Mouse (Mus musculus) bone marrow, adult 2 months (tissue): Measurements from ENCODE around the gene Iqcf5. TPM values are rescaled to one million over a fixed set of nuclear protein-coding genes. Genes with fewer than 3 reads are reported as not detected.
A peak's percentile ranks its signal among the peaks of the same experiment; 100 is the strongest.

ENCODE experiments used
- H3K27ac ChIP-seq: fragments of 200-500 bp; 2 replicates; pipeline ENCODE4 v1.5.1; 2012; ENCODE audit warnings: low read depth, mild to moderate bottlenecking, control low read depth, inconsistent platforms, low read length; ENCODE audit not compliant: control insufficient read depth, poor library complexity, insufficient read depth
- H3K4me1 ChIP-seq: fragments of 200-500 bp; 2 replicates; pipeline ENCODE4 v1.6.1; 2011; ENCODE audit warnings: low read length; ENCODE audit not compliant: control insufficient read depth, insufficient read depth
- H3K4me3 ChIP-seq: fragments of 200-500 bp; replicated peaks from 2 replicates; pipeline ENCODE3; 2011; ENCODE audit warnings: mild to moderate bottlenecking, low read depth, low read length, control low read depth; ENCODE audit not compliant: control insufficient read depth
- CTCF ChIP-seq: fragments of 200-500 bp; IDR thresholded peaks from 2 replicates; pipeline ENCODE4 v1.5.1; 2011; ENCODE audit warnings: low read length, control low read depth; ENCODE audit not compliant: control insufficient read depth, insufficient read depth
- POLR2A ChIP-seq: fragments of 200-500 bp; IDR thresholded peaks from 2 replicates; pipeline ENCODE4 v1.6.1; 2011; ENCODE audit warnings: low read depth, mild to moderate bottlenecking, control low read depth, low read length, borderline replicate concordance; ENCODE audit not compliant: control insufficient read depth
- WGBS: fragments of 180-500 bp; shearing (Covaris S2); methylation state at CpG from one replicate; pipeline ENCODE4 v1.1.7; 2018; 5-methylcytosine and 5-hydroxymethylcytosine counted together
- polyA plus RNA-seq: library from polyadenylated mRNA; stranded (reverse); fragments of >200 nt; gene quantifications from 2 replicates; pipeline ENCODE4 v1.2.4, GENCODE M21; 2011; ENCODE audit warnings: low replicate concordance; ENCODE audit not compliant: missing spikeins, insufficient read depth, insufficient read length

Gene Iqcf5
- polyA plus RNA-seq, 1 experiment: not detected

DNA sequence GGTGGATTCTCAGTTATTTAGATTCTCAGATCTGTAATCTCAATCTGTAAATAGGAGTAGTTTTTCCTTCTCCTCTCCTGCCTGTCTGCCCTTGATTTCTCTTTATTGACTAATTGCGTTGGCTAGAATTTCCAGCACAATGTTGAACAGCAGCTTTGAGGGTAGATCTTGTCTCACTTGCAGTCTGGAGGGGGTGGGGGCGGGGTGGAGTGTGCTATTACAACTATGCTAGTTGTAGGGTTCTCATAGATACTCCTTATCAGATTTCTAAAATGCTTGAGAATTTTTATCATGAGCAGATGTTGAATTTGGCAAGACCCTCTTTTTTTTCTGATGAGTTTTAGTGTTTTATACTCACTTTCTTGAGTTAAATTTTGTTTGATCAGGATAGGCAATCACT, 5.1 kb downstream of the Iqcf5 start:
- WGBS: 70% methylated on average over 2 of the region's 2 CpGs
- H3K27ac ChIP-seq: no peak overlapping the region
- no peak for TF ChIP-seq CTCF
- TF ChIP-seq POLR2A: no peak

DNA sequence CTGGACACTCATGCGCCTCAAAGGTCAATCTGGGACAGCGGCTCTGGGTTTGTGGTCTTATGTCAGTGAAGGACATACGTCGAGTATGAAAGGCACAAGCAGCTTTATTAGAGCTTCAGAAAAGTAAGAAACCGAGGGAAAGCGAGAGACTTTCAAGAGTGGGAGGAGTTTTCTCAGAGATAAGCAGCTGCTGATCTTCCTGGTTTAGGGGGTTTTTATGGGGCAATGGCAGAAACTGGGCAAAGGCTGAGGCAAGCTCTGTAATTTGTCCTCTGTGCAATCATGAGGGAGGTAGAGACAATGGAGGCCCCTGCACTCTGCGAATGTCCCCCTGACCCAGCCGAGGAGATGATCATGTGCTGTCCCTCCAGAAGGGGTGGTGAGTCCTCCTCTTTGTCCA, 5.5 kb downstream of the Iqcf5 start:
- Histone ChIP-seq H3K4me3 (no peak overlapping the region), H3K27ac (no peak overlapping the region), H3K4me1 (no peaks in the 10 kb centered on the region)
- TF ChIP-seq POLR2A (no peak), CTCF (no peak)
- 62% methylated on average over 8 of the region's 8 CpGs for WGBS

More for the DNA sequence above, 5.1 kb downstream of the Iqcf5 start:
- Histone ChIP-seq H3K4me1 (no peaks in the 10 kb centered on the region), H3K4me3 (no peak overlapping the region)

DNA sequence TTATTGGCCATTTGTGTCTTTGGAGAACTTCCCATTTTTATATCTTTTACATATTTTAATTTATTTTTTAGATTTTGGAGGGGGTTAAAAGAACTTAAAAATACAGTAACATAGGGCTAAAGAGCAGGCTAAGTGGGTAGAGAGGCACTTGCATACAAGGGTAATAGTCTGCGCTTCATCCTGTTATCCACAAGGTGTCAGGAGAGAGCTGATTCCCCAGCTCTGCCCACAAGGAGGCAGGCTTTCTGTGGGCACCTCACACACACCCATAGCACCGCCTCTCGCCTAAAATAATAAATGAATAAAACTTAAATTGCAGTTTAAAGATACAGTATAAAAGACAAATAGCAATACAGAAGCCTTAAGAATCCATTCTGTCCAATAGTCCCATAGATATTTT, 17.5 kb downstream of the Iqcf5 start:
- H3K4me3 ChIP-seq: no peak overlapping the region
- H3K4me1 ChIP-seq: no peaks in the 10 kb centered on the region
- no peak overlapping the region for H3K27ac ChIP-seq
- 12% methylated on average over 3 of the region's 3 CpGs for WGBS
- TF ChIP-seq POLR2A (no peak), CTCF (peak; percentile 81)

DNA sequence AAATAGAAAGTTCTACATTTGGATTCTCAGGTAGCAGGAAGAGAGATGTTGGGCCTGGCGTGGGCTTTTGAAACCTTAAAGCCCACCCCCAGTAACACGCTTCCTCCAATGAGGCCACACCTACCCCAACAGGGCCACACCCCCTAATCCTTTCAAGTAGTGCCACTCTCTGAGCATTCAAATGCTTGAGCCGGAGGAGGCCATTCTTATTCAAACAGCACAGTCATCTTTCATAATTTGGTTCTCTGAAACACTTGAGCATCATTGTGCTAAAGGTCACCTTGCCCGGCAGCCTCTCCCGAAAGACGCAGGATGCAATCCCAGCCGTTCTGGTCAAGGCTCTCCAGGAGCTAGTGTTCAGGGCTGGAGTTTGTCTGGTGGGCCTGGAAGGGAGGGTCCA, 19.9 kb downstream of the Iqcf5 start:
- Histone ChIP-seq H3K27ac (no peak overlapping the region), H3K4me3 (no peak overlapping the region), H3K4me1 (no peaks in the 10 kb centered on the region; the same call in none of the 2 replicates)
- TF ChIP-seq POLR2A (no peak), CTCF (no peak)
- 85% methylated on average over 7 of the region's 7 CpGs for WGBS

DNA sequence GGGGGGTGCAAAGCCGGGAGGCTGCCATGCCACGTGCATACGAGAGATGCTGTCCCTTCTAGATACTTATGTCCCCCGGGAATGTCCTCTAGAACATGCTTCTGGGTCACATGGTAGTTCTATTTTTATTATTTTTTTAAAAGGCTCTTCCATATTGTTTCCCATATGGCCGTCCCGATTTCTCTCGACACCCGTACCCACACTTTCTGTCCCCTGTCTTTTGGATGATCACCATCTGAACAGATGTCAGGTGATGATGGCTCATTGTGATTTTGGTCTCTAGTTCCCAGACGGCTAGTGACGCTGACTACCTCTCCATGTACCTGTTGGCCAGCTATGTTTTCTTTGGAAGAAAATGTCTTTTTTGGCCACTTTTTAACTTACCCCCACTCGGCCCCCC, 20.6 kb downstream of the Iqcf5 start:
- TF ChIP-seq CTCF: no peak
- no peak for TF ChIP-seq POLR2A
- Histone ChIP-seq H3K4me1 (no peaks in the 10 kb centered on the region; the same call in none of the 2 replicates), H3K27ac (no peak overlapping the region), H3K4me3 (no peak overlapping the region)
- 84% methylated on average over 11 of the region's 11 CpGs for WGBS

DNA sequence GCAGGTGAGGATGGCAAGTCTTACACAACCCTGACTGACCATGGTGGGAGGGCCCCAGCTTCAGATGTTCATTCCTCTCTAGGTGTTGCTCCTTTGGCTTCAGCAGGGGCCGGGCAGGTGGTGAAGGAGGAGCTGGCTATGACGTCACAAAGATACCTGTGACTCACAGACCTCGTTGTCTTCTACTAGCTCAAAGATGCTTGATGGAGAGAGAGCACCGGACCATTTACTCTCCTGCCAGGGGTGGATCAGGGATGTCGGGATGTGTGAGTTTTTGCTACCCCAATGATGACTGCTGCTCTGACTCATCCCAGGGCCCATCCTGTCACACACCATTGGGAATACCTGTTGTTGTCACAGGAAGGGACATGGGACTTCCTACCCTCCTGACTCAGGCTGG, 47.2 kb downstream of the Iqcf5 start, which contains the start of gene Iqcf3:
Iqcf3 (minus strand) TSS at position 101 of the 400 bp plus-strand sequence.
- no peaks in the 10 kb centered on the region for H3K4me1 ChIP-seq
- WGBS: 83% methylated on average over 5 of the region's 5 CpGs
- TF ChIP-seq CTCF: no peak
- TF ChIP-seq POLR2A: no peak

DNA sequence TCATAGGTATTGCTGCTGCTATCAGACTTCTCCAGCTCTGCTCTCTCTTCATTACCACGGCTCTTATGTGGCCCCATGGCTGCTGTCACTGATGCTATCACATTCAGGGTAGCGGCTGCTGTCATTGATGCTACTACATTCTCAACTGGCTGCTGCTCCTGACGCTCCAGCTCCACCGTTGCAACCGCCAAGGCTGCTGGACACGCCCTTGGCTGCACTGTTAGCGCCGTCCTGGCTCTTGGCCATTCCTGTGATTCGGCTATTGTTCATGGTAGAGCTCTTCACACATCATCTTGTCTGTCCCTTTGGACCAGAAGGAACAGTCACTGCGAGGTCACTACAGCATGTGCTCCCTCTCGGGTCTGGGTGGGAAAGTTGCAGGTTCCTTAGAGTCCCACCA, 47.9 kb downstream of the Iqcf5 start:
- Histone ChIP-seq H3K4me1 (no peaks in the 10 kb centered on the region), H3K4me3 (no peak overlapping the region), H3K27ac (no peak overlapping the region)
- TF ChIP-seq CTCF (no peak), POLR2A (no peak)
- WGBS: 83% methylated on average over 11 of the region's 11 CpGs

More for the DNA sequence above, 47.2 kb downstream of the Iqcf5 start, which contains the start of gene Iqcf3:
- no peak within 1 kb of the TSS for H3K27ac ChIP-seq
- H3K4me3 ChIP-seq: no peak within 1 kb of the TSS

DNA sequence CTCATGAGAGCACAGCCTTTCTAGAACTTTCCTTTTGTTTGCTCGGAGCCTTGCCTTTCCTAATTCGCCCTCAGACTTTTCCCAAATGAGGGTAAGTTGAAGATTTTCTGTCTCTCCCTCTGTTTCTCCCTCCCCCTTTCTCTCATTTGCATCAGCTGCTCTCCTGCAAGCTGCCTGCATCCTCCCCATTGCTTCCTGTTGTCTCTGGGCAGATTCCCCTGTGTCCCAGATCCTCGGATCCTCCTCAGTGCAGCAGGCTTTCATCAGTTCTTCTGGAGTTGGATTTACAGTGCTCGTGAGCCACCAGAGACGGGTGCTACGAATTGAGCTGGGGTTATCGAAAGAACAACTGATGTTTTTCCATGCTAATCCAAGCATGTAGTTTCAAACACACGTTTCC, 49.7 kb downstream of the Iqcf5 start:
- Histone ChIP-seq H3K27ac (no peak overlapping the region), H3K4me3 (no peak overlapping the region), H3K4me1 (no peaks in the 10 kb centered on the region)
- TF ChIP-seq CTCF (no peak), POLR2A (no peak)
- 73% methylated on average over 8 of the region's 8 CpGs for WGBS

Other genes starting within 250 kb of the Iqcf5 start
- gene Poc1a, start 233.5 kb upstream of the Iqcf5 start, polyA plus RNA-seq: 45.1 and 46.9 TPM in 2 replicates
- gene Dusp7, start 145.9 kb upstream of the Iqcf5 start, polyA plus RNA-seq: 3.8 and 11.6 TPM in 2 replicates
- gene Rpl29, start 85.1 kb upstream of the Iqcf5 start, polyA plus RNA-seq: 121 and 145 TPM in 2 replicates
- 9.5 and 15.5 TPM in 2 replicates for gene Acy1, start 76.3 kb upstream of the Iqcf5 start, polyA plus RNA-seq
- 4.9 and 6.5 TPM in 2 replicates for gene Abhd14b, start 67.1 kb upstream of the Iqcf5 start, polyA plus RNA-seq
- 4.4 and 16.3 TPM in 2 replicates for gene Abhd14a, start 66.9 kb upstream of the Iqcf5 start, polyA plus RNA-seq
- 7.3 and 19.2 TPM in 2 replicates for gene Pcbp4, start 61.3 kb upstream of the Iqcf5 start, polyA plus RNA-seq
- not detected in 2 replicates for gene Gpr62, start 48.6 kb upstream of the Iqcf5 start, polyA plus RNA-seq
- 37.0 and 38.2 TPM in 2 replicates for gene Rrp9, start 38.6 kb upstream of the Iqcf5 start, polyA plus RNA-seq
- gene Parp3, start 37.6 kb upstream of the Iqcf5 start, polyA plus RNA-seq: 8.8 and 33.8 TPM in 2 replicates
- gene Iqcf1, start 14.6 kb upstream of the Iqcf5 start, polyA plus RNA-seq: not detected in 2 replicates
- not detected in 2 replicates for gene Iqcf3, start 47.1 kb downstream of the Iqcf5 start, polyA plus RNA-seq
- not detected in 2 replicates for gene Iqcf4, start 56.4 kb downstream of the Iqcf5 start, polyA plus RNA-seq
- gene Iqcf6, start 112.0 kb downstream of the Iqcf5 start, polyA plus RNA-seq: not detected in 2 replicates
- not detected in 2 replicates for gene Grm2, start 141.5 kb downstream of the Iqcf5 start, polyA plus RNA-seq
- gene Tex264, start 171.4 kb downstream of the Iqcf5 start, polyA plus RNA-seq: 8.8 and 12.5 TPM in 2 replicates